Mouse (Mus musculus) embryonic facial prominence, embryonic 14.5 days (tissue): ENCODE measurements around the gene Ccser2. TPM values are rescaled to one million over a fixed set of nuclear protein-coding genes. Genes with fewer than 3 reads are reported as not detected.

ENCODE experiments used
- ATAC-seq: fragments of 200-750 bp; cut with Nextera tagmentation; 2 replicates; pipeline ENCODE4 v1.8.0; 2017; ENCODE audit warnings: low read depth, moderate number of reproducible peaks, moderate TSS enrichment
- DNase-seq: peaks from one replicate; pipeline ENCODE4 v3.0.0-alpha.2; 2015; ENCODE audit warnings: low spot score
- H3K27ac ChIP-seq: fragments of 300-500 bp; sonication (generic); replicated peaks from 2 replicates; pipeline ENCODE4 v1.5.1; 2014; ENCODE audit warnings: low read depth, mild to moderate bottlenecking, low read length, moderate library complexity
- H3K27me3 ChIP-seq: fragments of 300-500 bp; sonication (generic); replicated peaks from 2 replicates; pipeline ENCODE4 v1.6.1; 2014; ENCODE audit warnings: low read length; ENCODE audit not compliant: control insufficient read depth, insufficient read depth
- H3K36me3 ChIP-seq: fragments of 300-500 bp; sonication (generic); 2 replicates; pipeline ENCODE4 v1.6.1; 2014; ENCODE audit warnings: low read length, mixed read lengths; ENCODE audit not compliant: control insufficient read depth, insufficient read depth
- H3K4me1 ChIP-seq: fragments of 300-500 bp; sonication (generic); 2 replicates; pipeline ENCODE4 v1.6.1; 2014; ENCODE audit warnings: antibody characterized with exemption, low read length; ENCODE audit not compliant: control insufficient read depth, insufficient read depth
- H3K4me2 ChIP-seq: fragments of 300-500 bp; sonication (generic); 2 replicates; pipeline ENCODE4 v1.6.1; 2014; ENCODE audit warnings: low read depth, mild to moderate bottlenecking, low read length, moderate library complexity, mixed read lengths
- H3K4me3 ChIP-seq: fragments of 300-500 bp; sonication (generic); 2 replicates; pipeline ENCODE4 v1.5.1; 2014; ENCODE audit warnings: low read depth, mild to moderate bottlenecking, low read length
- H3K9ac ChIP-seq: fragments of 300-500 bp; sonication (generic); 2 replicates; pipeline ENCODE4 v1.6.1; 2014; ENCODE audit warnings: low read depth, mild to moderate bottlenecking, low read length, moderate library complexity, mixed read lengths
- H3K9me3 ChIP-seq: fragments of 300-500 bp; sonication (generic); 2 replicates; pipeline ENCODE4 v1.6.1; 2016; ENCODE audit warnings: low read length; ENCODE audit not compliant: control insufficient read depth
- WGBS: fragments of 180-500 bp; shearing (Covaris S2); extraction: QIAGEN DNeasy Blood & Tissue Kit; methylation state at CpG from one replicate; pipeline ENCODE4 v1.1.7; 2014; 5-methylcytosine and 5-hydroxymethylcytosine counted together
- polyA plus RNA-seq: library from polyadenylated mRNA; unstranded; fragments of >200 nt; fragmentation: Nextera tagmentation; extraction: Ambion mirVana; gene quantifications from 2 replicates; pipeline ENCODE4 v1.2.1, GENCODE M21; 2014

Gene Ccser2
- polyA plus RNA-seq, 1 experiment from 2014 or later, result 49.6 TPM

GRCm38 (mm10) chr14:36870257-36870656 lies 98.3 kb downstream of the Ccser2 start:
- Histone ChIP-seq H3K27ac (no peak overlapping the region), H3K4me1 (no peaks in the 10 kb centered on the region), H3K27me3 (no peaks in the 10 kb centered on the region), H3K9ac (no peak overlapping the region), H3K36me3 (no peaks in the 10 kb centered on the region), H3K4me2 (no peak overlapping the region), H3K4me3 (no peak overlapping the region), H3K9me3 (no peaks in the 10 kb centered on the region)
- 77% methylated on average over 6 of the region's 6 CpGs for WGBS
- ATAC-seq, result no peak
- DNase-seq, result no peak

GRCm38 (mm10) chr14:36868769-36869362 lies 99.7 kb downstream of the Ccser2 start:
- WGBS, result 66% methylated on average over 14 of the region's 14 CpGs
- Histone ChIP-seq H3K27ac (no peak overlapping the region), H3K36me3 (no peaks in the 10 kb centered on the region), H3K27me3 (no peaks in the 10 kb centered on the region), H3K4me3 (no peak overlapping the region), H3K9me3 (no peaks in the 10 kb centered on the region), H3K4me1 (no peaks in the 10 kb centered on the region), H3K4me2 (no peak overlapping the region), H3K9ac (no peak overlapping the region)
- no peak for ATAC-seq
- DNase-seq, result no peak

GRCm38 (mm10) chr14:36866966-36867700 lies 101.4 kb downstream of the Ccser2 start:
- Histone ChIP-seq H3K4me2 (no peak overlapping the region), H3K4me3 (no peak overlapping the region), H3K36me3 (no peaks in the 10 kb centered on the region), H3K4me1 (no peaks in the 10 kb centered on the region), H3K9ac (no peak overlapping the region), H3K27ac (no peak overlapping the region), H3K27me3 (no peaks in the 10 kb centered on the region), H3K9me3 (no peaks in the 10 kb centered on the region)
- 17% methylated on average over 6 of the region's 6 CpGs for WGBS
- DNase-seq (peak; percentile 87), ATAC-seq (no peak)

- peak overlapping the region; percentile 13; the same call in 1 of the 2 replicates for H3K4me2 ChIP-seq
- no peaks in the 10 kb centered on the region for H3K27me3 ChIP-seq
- no peak for ATAC-seq
- 21% methylated on average over 15 of the region's 15 CpGs for WGBS
- H3K9me3 ChIP-seq, result no peaks in the 10 kb centered on the region
- H3K9ac ChIP-seq, result no peak overlapping the region
- peak; percentile 73 for DNase-seq
- no peaks in the 10 kb centered on the region for H3K36me3 ChIP-seq
- H3K4me1 ChIP-seq, result no peaks in the 10 kb centered on the region
- no peak overlapping the region for H3K27ac ChIP-seq
- H3K4me3 ChIP-seq, result no peak overlapping the region
Observed at GRCm38 (mm10) chr14:36863877-36864489, 104.6 kb downstream of the Ccser2 start.

- H3K4me2 ChIP-seq, result no peak overlapping the region
- ATAC-seq (no peak), DNase-seq (peak; percentile 20)
- H3K27me3 ChIP-seq, result no peaks in the 10 kb centered on the region
- WGBS, result 35% methylated on average over 7 of the region's 7 CpGs
- no peaks in the 10 kb centered on the region for H3K36me3 ChIP-seq
- H3K9ac ChIP-seq, result no peak overlapping the region
- H3K27ac ChIP-seq, result no peak overlapping the region
- no peaks in the 10 kb centered on the region for H3K9me3 ChIP-seq
- no peak overlapping the region for H3K4me3 ChIP-seq
- no peaks in the 10 kb centered on the region for H3K4me1 ChIP-seq
Observed at GRCm38 (mm10) chr14:36862387-36862786, 106.2 kb downstream of the Ccser2 start.

- Histone ChIP-seq H3K36me3 (no peaks in the 10 kb centered on the region), H3K27me3 (no peaks in the 10 kb centered on the region), H3K4me1 (no peaks in the 10 kb centered on the region), H3K9me3 (no peaks in the 10 kb centered on the region), H3K4me3 (no peak overlapping the region), H3K9ac (no peak overlapping the region), H3K4me2 (no peak overlapping the region), H3K27ac (no peak overlapping the region)
- ATAC-seq (no peak), DNase-seq (no peak)
- 75% methylated on average over 4 of the region's 4 CpGs for WGBS
Observed at GRCm38 (mm10) chr14:36858932-36859331, 109.6 kb downstream of the Ccser2 start.

- no peak overlapping the region for H3K9ac ChIP-seq
- H3K4me1 ChIP-seq, result no peaks in the 10 kb centered on the region
- no peaks in the 10 kb centered on the region for H3K9me3 ChIP-seq
- H3K4me2 ChIP-seq, result no peak overlapping the region
- no peak overlapping the region for H3K27ac ChIP-seq
- H3K36me3 ChIP-seq, result no peaks in the 10 kb centered on the region
- H3K4me3 ChIP-seq, result no peak overlapping the region
- ATAC-seq (no peak), DNase-seq (peak; percentile 42)
- no peaks in the 10 kb centered on the region for H3K27me3 ChIP-seq
- 63% methylated on average over 4 of the region's 4 CpGs for WGBS
Observed at GRCm38 (mm10) chr14:36852972-36853371, 115.6 kb downstream of the Ccser2 start.

- H3K4me1 ChIP-seq, result no peaks in the 10 kb centered on the region
- no peak for ATAC-seq
- 17% methylated on average over 1 of the region's 1 CpGs for WGBS
Observed at GRCm38 (mm10) chr14:36848860-36849259, 119.7 kb downstream of the Ccser2 start.

More at GRCm38 (mm10) chr14:36848860-36849259, 119.7 kb downstream of the Ccser2 start:
- no peak overlapping the region for H3K27ac ChIP-seq
- H3K9ac ChIP-seq, result no peak overlapping the region
- H3K4me2 ChIP-seq, result no peak overlapping the region
- H3K9me3 ChIP-seq, result no peaks in the 10 kb centered on the region
- no peak overlapping the region for H3K4me3 ChIP-seq
- no peak for DNase-seq
- H3K27me3 ChIP-seq, result no peaks in the 10 kb centered on the region
- no peaks in the 10 kb centered on the region for H3K36me3 ChIP-seq
